ENCODE assay signal across 21 mouse cellular contexts in genomic region chr14:77248946-77249345, GRCm38 (mm10).
DNase-seq lines count a peak whose midpoint lies in the region; ATAC-seq and TF ChIP-seq lines count a peak whose summit lies in the region.
"Had no signal": no experiment of that assay in that cellular context is flagged by ENCODE, and none has a peak within 500 bp of the region (broad histone marks: within the 10 kb centered on the region; RNA-seq: fewer than 3 reads in every experiment).

No protein-coding gene starts in this region.

- 63% methylated on average over 7 of the region's 7 CpGs for WGBS in intestine, embryonic 16.5 days
- WGBS in intestine, embryonic 15.5 days: 63% methylated on average over 7 of the region's 7 CpGs
- WGBS in embryonic facial prominence, embryonic 15.5 days: 43% methylated on average over 7 of the region's 7 CpGs
- WGBS in thymus, adult 2 months: 93% methylated on average over 7 of the region's 7 CpGs

- 0 out of 2 replicates have a peak overlapping the region, but pooled peaks have one; percentile 4 for H3K27ac ChIP-seq in intestine, embryonic 16.5 days (ENCODE audit: low read length)
- no peak overlapping the region for H3K27ac ChIP-seq in intestine, embryonic 15.5 days
- H3K27ac ChIP-seq in embryonic facial prominence, embryonic 15.5 days (replicated peaks): peak overlapping the region; percentile 51
- H3K27ac ChIP-seq in thymus, adult 2 months (ENCODE audit: control insufficient read depth, insufficient read depth, low read length): no peak overlapping the region
- H3K27ac ChIP-seq: forebrain, embryonic 12.5 days; heart, embryonic 10.5 days; midbrain, embryonic 10.5 days had no signal

- H3K27me3 ChIP-seq in intestine, embryonic 16.5 days (replicated peaks; ENCODE audit: control insufficient read depth, insufficient read depth, low read length): no peaks in the 10 kb centered on the region
- no peaks in the 10 kb centered on the region for H3K27me3 ChIP-seq in intestine, embryonic 15.5 days (replicated peaks)
- no peaks in the 10 kb centered on the region for H3K27me3 ChIP-seq in embryonic facial prominence, embryonic 15.5 days
- H3K27me3 ChIP-seq in thymus, adult 2 months (ENCODE audit: control insufficient read depth, insufficient read depth, low read length): no peaks in the 10 kb centered on the region
- H3K27me3 ChIP-seq: forebrain, embryonic 12.5 days; Patski had no signal

- 0 out of 2 replicates have a peak, but pooled peaks cover 3% of the 10 kb centered on the region for H3K4me1 ChIP-seq in intestine, embryonic 16.5 days (ENCODE audit: control insufficient read depth, insufficient read depth, low read length)
- H3K4me1 ChIP-seq in intestine, embryonic 15.5 days (replicated peaks): no peaks in the 10 kb centered on the region
- H3K4me1 ChIP-seq in embryonic facial prominence, embryonic 15.5 days: peaks cover 15% of the 10 kb centered on the region
- no peaks in the 10 kb centered on the region for H3K4me1 ChIP-seq in thymus, adult 2 months (replicated peaks; ENCODE audit: control insufficient read depth, insufficient read depth, low read length)

- no peak for ATAC-seq in intestine, embryonic 16.5 days
- no peak for ATAC-seq in intestine, embryonic 15.5 days
- ATAC-seq in embryonic facial prominence, embryonic 15.5 days (ENCODE audit: insufficient number of reproducible peaks, low FRiP score, low TSS enrichment, low read depth): no peak
- ATAC-seq: liver, postnatal 0 days had no signal

- no peak overlapping the region for H3K4me3 ChIP-seq in intestine, embryonic 16.5 days (ENCODE audit: low read length)
- H3K4me3 ChIP-seq in intestine, embryonic 15.5 days (replicated peaks): no peak overlapping the region
- no peak overlapping the region for H3K4me3 ChIP-seq in embryonic facial prominence, embryonic 15.5 days (replicated peaks)
- no peak overlapping the region for H3K4me3 ChIP-seq in thymus, adult 2 months (ENCODE audit: control insufficient read depth, insufficient read depth, low read length)
- H3K4me3 ChIP-seq: forebrain, embryonic 12.5 days; heart, embryonic 10.5 days; midbrain, embryonic 10.5 days had no signal

- no peak overlapping the region for H3K4me2 ChIP-seq in intestine, embryonic 16.5 days (ENCODE audit: low read depth, low read length)
- H3K4me2 ChIP-seq in intestine, embryonic 15.5 days (replicated peaks): no peak overlapping the region
- 0 out of 2 replicates have a peak overlapping the region, but pooled peaks have one; percentile 3 for H3K4me2 ChIP-seq in embryonic facial prominence, embryonic 15.5 days (replicated peaks)
- H3K4me2 ChIP-seq: forebrain, embryonic 12.5 days; hindbrain, embryonic 14.5 days had no signal

- no peaks in the 10 kb centered on the region for H3K36me3 ChIP-seq in intestine, embryonic 16.5 days (ENCODE audit: control insufficient read depth, insufficient read depth, low read length)
- H3K36me3 ChIP-seq in intestine, embryonic 15.5 days: no peaks in the 10 kb centered on the region
- H3K36me3 ChIP-seq in embryonic facial prominence, embryonic 15.5 days: no peaks in the 10 kb centered on the region
- no peaks in the 10 kb centered on the region for H3K36me3 ChIP-seq in thymus, adult 2 months (ENCODE audit: control insufficient read depth, insufficient read depth, low read length)
- H3K36me3 ChIP-seq: forebrain, embryonic 12.5 days; heart, embryonic 10.5 days; midbrain, embryonic 10.5 days had no signal

- no peak for TF ChIP-seq CTCF in thymus, adult 2 months (IDR thresholded peaks at IDR 0.05; ENCODE audit: borderline replicate concordance, control insufficient read depth, extremely low read depth, insufficient read depth, low read length, poor library complexity)

- no peak overlapping the region for H3K9ac ChIP-seq in intestine, embryonic 16.5 days (ENCODE audit: low read depth, low read length)
- no peak overlapping the region for H3K9ac ChIP-seq in intestine, embryonic 15.5 days
- H3K9ac ChIP-seq in embryonic facial prominence, embryonic 15.5 days: no peak overlapping the region
- H3K9ac ChIP-seq: forebrain, embryonic 12.5 days; hindbrain, embryonic 14.5 days; liver, postnatal 0 days had no signal

- intact Hi-C loops in left cerebral cortex, postnatal 25 days (cut with DNase I): no loop called here

- peak; percentile 33 for DNase-seq in embryo, embryonic 11 days
- DNase-seq in left cerebral cortex, postnatal 25 days (ENCODE audit: low spot score in 2 of 2): no peak
- no peak for DNase-seq in thymus, adult 2 months
- no peak for DNase-seq in lung, postnatal 14 days
- DNase-seq: adrenal gland, adult 8-10 months; cerebellum, adult 11 months; cerebellum, postnatal 14 days; gastrocnemius, postnatal 36 days; kidney, adult 11 months; layer of hippocampus, postnatal 36 days; liver, postnatal 0 days; right cerebral cortex, postnatal 4 days; thymus, postnatal 14 days had no signal

- no peaks in the 10 kb centered on the region for H3K9me3 ChIP-seq in intestine, embryonic 16.5 days (ENCODE audit: control insufficient read depth, low read length)
- no peaks in the 10 kb centered on the region for H3K9me3 ChIP-seq in intestine, embryonic 15.5 days
- no peaks in the 10 kb centered on the region for H3K9me3 ChIP-seq in embryonic facial prominence, embryonic 15.5 days (replicated peaks)
- H3K9me3 ChIP-seq: forebrain, embryonic 12.5 days; heart, embryonic 10.5 days had no signal

- no peak for TF ChIP-seq POLR2A in thymus, adult 2 months (IDR thresholded peaks at IDR 0.05; ENCODE audit: control insufficient read depth, extremely low read depth, insufficient read depth, low read length, poor library complexity)

Comparison
In these comparisons a context has a peak if more than half of its experiments do, and no peak if none do; other contexts are left out.
1. H3K27ac ChIP-seq: peak in intestine, embryonic 16.5 days (single experiment) and embryonic facial prominence, embryonic 15.5 days (single experiment); none in intestine, embryonic 15.5 days (single experiment) and thymus, adult 2 months (single experiment).